Mouse (Mus musculus) liver, embryonic 14.5 days (tissue): Measurements from ENCODE around the gene Ssx2ip. TPM values are rescaled to one million over a fixed set of nuclear protein-coding genes. Genes with fewer than 3 reads are reported as not detected.

Source experiments
- ATAC-seq: fragments of 200-750 bp; cut with Nextera tagmentation; 2 replicates; pipeline ENCODE4 v1.8.0; 2017; ENCODE audit warnings: moderate number of reproducible peaks, mild to moderate bottlenecking, moderate library complexity; ENCODE audit not compliant: insufficient read depth
- DNase-seq, 3 experiments: peaks; one replicate each; pipeline ENCODE4 v3.0.0-alpha.2; 2012 to 2013; ENCODE audit warnings: low read depth in 3 of 3, low spot score in 3 of 3
- H3K27ac ChIP-seq: fragments of 300-500 bp; sonication (generic); 2 replicates; pipeline ENCODE4 v1.5.1; 2014; ENCODE audit warnings: moderate library complexity, mild to moderate bottlenecking, control low read depth, inconsistent platforms
- H3K27me3 ChIP-seq: fragments of 300-500 bp; sonication (generic); 2 replicates; pipeline ENCODE4 v1.6.1; 2014; ENCODE audit warnings: mild to moderate bottlenecking, low read length, moderate library complexity; ENCODE audit not compliant: control insufficient read depth, insufficient read depth
- H3K36me3 ChIP-seq: fragments of 300-500 bp; sonication (generic); replicated peaks from 2 replicates; pipeline ENCODE4 v1.6.1; 2014; ENCODE audit warnings: low read depth; ENCODE audit not compliant: control insufficient read depth, insufficient read depth
- H3K4me1 ChIP-seq, 2 experiments: fragments of 200-500 bp in 1 of 2; fragments of 300-500 bp in 1 of 2; sonication (generic) in 1 of 2; replicated peaks; 2 replicates each; pipeline ENCODE4 v1.6.1; 2012 to 2014; ENCODE audit warnings: antibody characterized with exemption in 1 of 2, inconsistent platforms in 1 of 2, low read length in 1 of 2; ENCODE audit not compliant: control insufficient read depth in 2 of 2, insufficient read depth in 2 of 2
- H3K4me2 ChIP-seq: fragments of 300-500 bp; sonication (generic); 2 replicates; pipeline ENCODE4 v1.6.1; 2014; ENCODE audit warnings: low read depth, mild to moderate bottlenecking, control low read depth, moderate library complexity
- H3K4me3 ChIP-seq, 2 experiments: fragments of 200-500 bp in 1 of 2; fragments of 300-500 bp in 1 of 2; sonication (generic) in 1 of 2; 2 replicates each; pipeline ENCODE4 v1.5.1; 2012 to 2014; ENCODE audit warnings: low read depth in 2 of 2, low read length in 2 of 2, mild to moderate bottlenecking in 2 of 2, control low read depth in 1 of 2, inconsistent platforms in 1 of 2, moderate library complexity in 1 of 2; ENCODE audit not compliant: insufficient read depth in 1 of 2
- H3K9ac ChIP-seq: fragments of 300-500 bp; sonication (generic); replicated peaks from 2 replicates; pipeline ENCODE4 v1.6.1; 2014; ENCODE audit warnings: mild to moderate bottlenecking, control low read depth, moderate library complexity
- H3K9me3 ChIP-seq: fragments of 300-500 bp; sonication (generic); 2 replicates; pipeline ENCODE4 v1.6.1; 2016; ENCODE audit warnings: low read length, mixed read lengths; ENCODE audit not compliant: control insufficient read depth
- CTCF ChIP-seq: IDR thresholded peaks from 2 replicates; pipeline ENCODE4 v1.5.1; 2016; ENCODE audit warnings: antibody characterized with exemption, low read depth, control low read depth
- EP300 ChIP-seq: IDR thresholded peaks from 2 replicates; pipeline ENCODE4 v1.6.1; 2016; ENCODE audit warnings: antibody characterized with exemption, low read depth
- WGBS: fragments of 180-500 bp; shearing (Covaris S2); extraction: QIAGEN DNeasy Blood & Tissue Kit; methylation state at CpG from one replicate; pipeline ENCODE4 v1.1.7; 2014; ENCODE audit not compliant: insufficient replicate concordance; 5-methylcytosine and 5-hydroxymethylcytosine counted together
- polyA plus RNA-seq, 2 experiments: library from polyadenylated mRNA; depleted of rRNA in 1 of 2; stranded (reverse) in 1 of 2; unstranded in 1 of 2; fragments of >200 nt; fragmentation: Nextera tagmentation in 1 of 2; extraction: Ambion mirVana in 1 of 2; gene quantifications; 2 replicates each; pipeline versions ENCODE4 v1.2.1 to v1.2.3; 2012 to 2014

Gene Ssx2ip
- polyA plus RNA-seq, 2 experiments, result 34.9 to 96.2 TPM

DNA sequence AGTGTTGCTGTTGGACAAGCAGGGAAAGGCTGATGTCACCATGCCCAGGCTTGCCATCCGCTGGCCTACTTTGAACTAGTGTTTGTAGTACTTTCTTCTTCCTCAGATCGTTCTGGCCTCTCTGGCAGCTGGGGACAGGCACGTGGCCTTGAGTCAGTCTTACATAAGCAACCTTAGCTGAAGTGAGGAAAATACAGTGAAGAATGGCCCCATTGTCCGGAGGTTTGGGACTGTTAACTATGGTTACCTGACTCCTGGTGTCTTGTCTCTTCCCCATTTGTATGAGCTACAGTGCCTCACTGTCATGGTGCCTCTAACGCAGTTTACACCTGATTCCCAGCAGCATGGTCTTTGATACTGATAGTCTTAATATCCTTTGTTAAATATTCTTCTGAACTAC is 33.2 kb upstream of the Ssx2ip start:
- DNase-seq, result no peak
- 74% methylated on average over 5 of the region's 5 CpGs for WGBS
- Histone ChIP-seq H3K27me3 (no peaks in the 10 kb centered on the region), H3K36me3 (no peaks in the 10 kb centered on the region), H3K4me1 (peaks cover 10 to 13% of the 10 kb centered on the region in 2 experiments), H3K4me2 (no peak overlapping the region), H3K9me3 (no peaks in the 10 kb centered on the region), H3K27ac (no peak overlapping the region), H3K4me3 (no peak overlapping the region), H3K9ac (no peak overlapping the region)
- no peak for ATAC-seq
- no peak for TF ChIP-seq CTCF
- no peak for TF ChIP-seq EP300

DNA sequence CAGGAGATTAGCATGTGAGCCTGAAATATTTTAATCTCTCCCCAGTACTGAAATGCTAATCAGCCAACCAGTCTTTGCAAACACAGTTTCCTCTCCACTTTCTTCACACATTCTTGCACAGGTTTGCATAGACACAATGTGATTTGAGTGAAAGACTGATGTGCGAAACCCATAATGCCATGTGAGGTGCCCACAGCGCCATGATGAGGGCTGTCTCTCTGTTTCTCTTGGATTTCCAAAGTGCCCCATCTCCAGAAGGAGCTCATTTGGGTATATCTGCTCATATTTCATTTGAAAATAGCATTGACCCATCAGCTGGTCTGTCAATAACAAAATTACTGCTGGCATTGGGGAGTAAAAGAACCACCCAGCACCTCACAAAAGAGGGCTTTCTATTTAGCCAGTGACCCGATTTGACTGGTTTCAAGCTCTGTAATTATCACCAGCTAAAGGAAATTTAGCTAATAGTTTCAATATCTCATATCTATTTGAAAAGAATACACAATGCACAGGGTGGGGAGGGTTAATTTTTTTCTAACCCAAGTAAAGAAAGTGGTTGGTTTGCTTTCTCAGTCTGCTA is 29.8 kb upstream of the Ssx2ip start:
- Histone ChIP-seq H3K9ac (no peak overlapping the region), H3K27me3 (no peaks in the 10 kb centered on the region), H3K36me3 (no peaks in the 10 kb centered on the region), H3K27ac (no peak overlapping the region), H3K4me1 (peaks cover 39 to 42% of the 10 kb centered on the region in 2 experiments), H3K4me2 (no peak overlapping the region), H3K4me3 (no peak overlapping the region), H3K9me3 (no peaks in the 10 kb centered on the region)
- no peak for DNase-seq
- TF ChIP-seq EP300, result no peak
- no peak for TF ChIP-seq CTCF
- WGBS, result 76% methylated on average over 3 of the region's 3 CpGs
- no peak for ATAC-seq

DNA sequence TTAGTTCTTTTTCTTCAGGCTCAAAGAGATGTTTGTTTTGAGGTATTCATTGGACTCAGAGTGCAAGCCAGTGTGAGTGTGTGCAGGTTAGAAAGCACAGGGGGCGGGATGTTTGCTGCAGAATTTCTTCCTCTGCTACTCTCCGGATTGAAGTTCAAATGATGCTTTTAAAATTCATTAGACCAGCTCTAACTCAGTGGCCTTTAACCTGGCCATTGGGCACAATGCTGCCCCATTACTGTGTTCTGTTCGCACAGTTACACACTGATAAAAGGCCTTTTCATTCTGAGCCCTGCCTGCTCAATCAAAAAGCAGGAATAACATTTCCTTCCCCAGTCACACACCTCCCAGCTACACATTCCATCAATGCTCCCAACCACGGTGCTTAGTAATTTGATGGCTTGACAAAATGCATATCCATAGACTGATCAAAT is 29.2 kb upstream of the Ssx2ip start:
- no peaks in the 10 kb centered on the region for H3K27me3 ChIP-seq
- no peak overlapping the region for H3K9ac ChIP-seq
- H3K4me3 ChIP-seq, result no peak overlapping the region
- no peaks in the 10 kb centered on the region for H3K9me3 ChIP-seq
- DNase-seq (no peak), ATAC-seq (no peak)
- TF ChIP-seq CTCF (no peak), EP300 (no peak)
- H3K4me1 ChIP-seq, result peaks cover 44 to 47% of the 10 kb centered on the region in 2 experiments
- peak overlapping the region; percentile 31 for H3K27ac ChIP-seq
- 73% methylated on average over 4 of the region's 4 CpGs for WGBS
- no peaks in the 10 kb centered on the region for H3K36me3 ChIP-seq
- no peak overlapping the region for H3K4me2 ChIP-seq

GRCm38 (mm10) chr3:146376337-146377130 is 27.9 kb upstream of the Ssx2ip start:
- Histone ChIP-seq H3K9me3 (no peaks in the 10 kb centered on the region), H3K27ac (peak overlapping the region; percentile 92), H3K36me3 (no peaks in the 10 kb centered on the region), H3K4me1 (peaks cover 52 to 54% of the 10 kb centered on the region in 2 experiments), H3K4me2 (peak overlapping the region; percentile 61), H3K4me3 (peak overlapping the region; percentile 13 to 15; a peak in 1 of 4 replicates), H3K27me3 (no peaks in the 10 kb centered on the region), H3K9ac (peak overlapping the region; percentile 39)
- WGBS, result 59% methylated on average over 15 of the region's 15 CpGs
- ATAC-seq (peak; percentile 98), DNase-seq (peak; percentile 72 to 78 (median 77))
- TF ChIP-seq CTCF, result no peak
- peak; percentile 92 for TF ChIP-seq EP300

GRCm38 (mm10) chr3:146377216-146377615 is 27.2 kb upstream of the Ssx2ip start:
- WGBS, result 66% methylated on average over 5 of the region's 5 CpGs
- H3K27ac ChIP-seq, result peak overlapping the region; percentile 92
- H3K9ac ChIP-seq, result peak overlapping the region; percentile 55
- H3K27me3 ChIP-seq, result no peaks in the 10 kb centered on the region
- H3K9me3 ChIP-seq, result no peaks in the 10 kb centered on the region
- H3K4me1 ChIP-seq, result peaks cover 53 to 56% of the 10 kb centered on the region in 2 experiments
- H3K4me3 ChIP-seq, result no peak overlapping the region
- ATAC-seq, result peak; percentile 6; the same call in 1 of the 2 replicates
- DNase-seq, result no peak
- peak overlapping the region; percentile 61 for H3K4me2 ChIP-seq
- no peaks in the 10 kb centered on the region for H3K36me3 ChIP-seq
- no peak for TF ChIP-seq CTCF
- TF ChIP-seq EP300, result no peak
